Mouse (Mus musculus) liver, postnatal 0 days (tissue): ENCODE results near the gene Hoxa7. TPM values are rescaled to one million over a fixed set of nuclear protein-coding genes. Genes with fewer than 3 reads are reported as not detected.
A peak's percentile ranks its signal among the peaks of the same experiment; 100 is the strongest.

ENCODE experiments used
- ATAC-seq: fragments of 200-750 bp; cut with Nextera tagmentation; 2 replicates; pipeline ENCODE4 v1.8.0; 2017; ENCODE audit warnings: mild to moderate bottlenecking, moderate library complexity
- DNase-seq: peaks from one replicate; pipeline ENCODE4 v3.0.0-alpha.2; 2016
- H3K27ac ChIP-seq: fragments of 300-500 bp; sonication (generic); 2 replicates; pipeline ENCODE4 v1.5.1; 2014; ENCODE audit warnings: antibody characterized with exemption, moderate library complexity, mild to moderate bottlenecking, low read depth
- H3K27me3 ChIP-seq: fragments of 300-500 bp; sonication (generic); 2 replicates; pipeline ENCODE4 v1.6.1; 2014; ENCODE audit warnings: low read length, control low read depth, mixed read lengths; ENCODE audit not compliant: insufficient read depth
- H3K36me3 ChIP-seq: fragments of 300-500 bp; sonication (generic); replicated peaks from 2 replicates; pipeline ENCODE4 v1.6.1; 2014; ENCODE audit warnings: mild to moderate bottlenecking, control low read depth, low read length, moderate library complexity, mixed read lengths; ENCODE audit not compliant: insufficient read depth
- H3K4me1 ChIP-seq: fragments of 300-500 bp; sonication (generic); 2 replicates; pipeline ENCODE4 v1.6.1; 2014; ENCODE audit warnings: antibody characterized with exemption, mild to moderate bottlenecking, control low read depth; ENCODE audit not compliant: insufficient read depth
- H3K4me2 ChIP-seq: fragments of 300-500 bp; sonication (generic); 2 replicates; pipeline ENCODE4 v1.6.1; 2014; ENCODE audit warnings: low read depth, mild to moderate bottlenecking, low read length, moderate library complexity, mixed read lengths
- H3K4me3 ChIP-seq: fragments of 300-500 bp; sonication (generic); 2 replicates; pipeline ENCODE4 v1.5.1; 2014; ENCODE audit warnings: low read depth, low read length
- H3K9ac ChIP-seq: fragments of 300-500 bp; sonication (generic); replicated peaks from 2 replicates; pipeline ENCODE4 v1.6.1; 2014; ENCODE audit warnings: mild to moderate bottlenecking, moderate library complexity
- H3K9me3 ChIP-seq: fragments of 300-500 bp; sonication (generic); 2 replicates; pipeline ENCODE4 v1.6.1; 2016; ENCODE audit warnings: mild to moderate bottlenecking, control low read depth, low read length, mixed read lengths
- CTCF ChIP-seq: sonication (generic); IDR thresholded peaks from 2 replicates; pipeline ENCODE4 v1.5.1; 2016; ENCODE audit warnings: antibody characterized with exemption, low read depth
- EP300 ChIP-seq: IDR thresholded peaks from 2 replicates; pipeline ENCODE4 v1.6.1; 2016; ENCODE audit warnings: antibody characterized with exemption, low read depth, mild to moderate bottlenecking
- WGBS: fragments of 180-500 bp; shearing (Covaris S2); extraction: QIAGEN DNeasy Blood & Tissue Kit; methylation state at CpG from one replicate; pipeline ENCODE4 v1.1.7; 2014; ENCODE audit not compliant: insufficient replicate concordance; 5-methylcytosine and 5-hydroxymethylcytosine counted together
- polyA plus RNA-seq: library from polyadenylated mRNA; unstranded; fragments of >200 nt; fragmentation: Nextera tagmentation; extraction: Ambion mirVana; gene quantifications from 2 replicates; pipeline ENCODE4 v1.2.1, GENCODE M21; 2015

Hoxa7 gene
- polyA plus RNA-seq, 1 experiment from 2014 or later = 0.39 TPM

DNA sequence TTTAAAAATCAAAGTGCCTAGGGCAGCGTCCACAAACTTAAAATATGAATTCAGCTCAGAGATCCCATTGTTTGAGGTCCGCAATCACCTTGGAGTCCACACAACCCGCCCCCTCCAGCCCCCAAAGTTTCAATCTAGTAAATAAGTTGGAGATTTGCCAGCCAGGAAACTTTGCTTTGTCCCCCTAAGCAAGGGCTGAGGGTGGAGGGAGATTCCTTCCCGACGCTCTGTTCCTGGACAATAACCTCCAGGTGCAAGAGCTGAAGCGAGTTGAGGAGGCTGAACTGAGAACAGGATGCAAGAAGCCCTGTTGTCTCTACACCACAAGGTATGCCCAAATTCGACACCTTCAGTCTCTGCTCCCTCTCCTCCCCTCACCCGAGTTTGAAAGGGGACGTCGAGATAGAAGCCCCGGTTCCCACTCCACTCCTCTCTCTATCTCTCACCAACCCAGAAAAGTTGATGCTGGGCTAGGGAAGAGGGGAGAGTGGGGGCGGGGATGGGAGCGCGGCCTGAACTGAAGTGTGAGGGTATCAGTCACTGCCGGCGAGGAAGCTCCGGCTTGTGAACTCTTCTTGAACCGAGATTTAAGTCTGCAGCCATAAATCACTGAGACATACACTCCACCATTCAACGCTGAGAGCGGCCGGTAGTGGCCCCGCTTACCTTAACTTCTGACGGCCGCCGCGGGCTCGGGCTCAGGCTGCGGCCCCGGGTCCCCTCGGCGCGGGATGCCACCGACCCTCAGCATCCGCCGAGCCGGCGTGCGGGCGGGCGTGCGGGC lies 46.5 kb downstream of the Hoxa7 start:
- H3K36me3 ChIP-seq = no peaks in the 10 kb centered on the region
- TF ChIP-seq EP300 (no peak), CTCF (no peak)
- no peaks in the 10 kb centered on the region for H3K9me3 ChIP-seq
- DNase-seq (no peak), ATAC-seq (0 out of 2 replicates have a peak, but pooled peaks have one; percentile 14)
- 10% methylated on average over 40 of the region's 41 CpGs for WGBS
- H3K9ac ChIP-seq = peak overlapping the region; percentile 30; the same call in 1 of the 2 replicates
- H3K27me3 ChIP-seq = peaks cover 86% of the 10 kb centered on the region
- peaks cover 3% of the 10 kb centered on the region; the same call in 1 of the 2 replicates for H3K4me1 ChIP-seq
- H3K4me2 ChIP-seq = peak overlapping the region; percentile 51
- peak overlapping the region; percentile 78 for H3K27ac ChIP-seq
- peak overlapping the region; percentile 41 for H3K4me3 ChIP-seq

DNA sequence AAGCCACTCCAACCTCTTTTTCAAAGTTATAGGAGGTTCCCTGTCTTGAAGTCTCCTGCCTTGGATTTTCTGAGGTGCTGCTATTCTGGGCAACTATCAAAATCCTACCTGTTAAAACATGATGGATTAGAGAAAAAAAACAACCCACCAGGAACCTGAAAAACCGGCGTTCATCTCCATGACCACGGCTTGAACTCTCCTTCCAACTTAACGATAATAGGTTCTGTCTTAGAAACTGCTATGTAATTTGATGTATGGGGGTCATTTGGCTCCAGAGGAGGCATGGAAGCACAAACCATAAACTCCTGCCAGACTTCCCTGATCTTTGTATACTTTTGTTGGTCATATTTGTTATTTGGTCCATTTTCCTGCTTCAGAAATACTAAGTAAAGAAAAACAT lies 48.0 kb downstream of the Hoxa7 start:
- Histone ChIP-seq H3K4me1 (peaks cover 3% of the 10 kb centered on the region; the same call in 1 of the 2 replicates), H3K4me3 (no peak overlapping the region), H3K4me2 (no peak overlapping the region), H3K27me3 (peaks cover 86% of the 10 kb centered on the region), H3K27ac (no peak overlapping the region), H3K9ac (no peak overlapping the region), H3K9me3 (no peaks in the 10 kb centered on the region), H3K36me3 (no peaks in the 10 kb centered on the region)
- DNase-seq (no peak), ATAC-seq (no peak)
- TF ChIP-seq EP300 = no peak
- no peak for TF ChIP-seq CTCF
- 27% methylated on average over 4 of the region's 4 CpGs for WGBS

DNA sequence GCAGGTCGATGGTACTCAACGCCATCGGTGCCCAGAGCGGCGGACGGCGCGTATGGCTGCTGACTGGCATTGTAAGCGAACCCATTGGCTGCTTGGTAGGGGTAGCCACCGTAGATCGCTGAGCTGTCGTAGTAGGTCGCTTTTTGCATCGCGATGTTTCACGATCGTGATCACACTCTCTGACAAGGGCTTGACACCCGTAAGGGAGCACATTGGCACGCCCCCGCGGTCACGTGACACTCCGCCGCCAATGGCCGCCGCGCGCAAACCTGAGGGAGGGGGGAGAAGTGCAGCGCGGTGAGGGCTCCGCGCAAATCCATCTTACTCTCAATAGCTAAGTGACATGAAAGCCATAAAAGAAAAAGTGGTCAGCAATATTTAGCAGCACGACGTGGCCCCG lies 49.2 kb downstream of the Hoxa7 start:
- Histone ChIP-seq H3K4me2 (peak overlapping the region; percentile 45), H3K9ac (no peak overlapping the region), H3K4me3 (no peak overlapping the region), H3K27me3 (peaks cover 90% of the 10 kb centered on the region), H3K9me3 (no peaks in the 10 kb centered on the region), H3K4me1 (peaks cover 3% of the 10 kb centered on the region; the same call in 1 of the 2 replicates), H3K36me3 (no peaks in the 10 kb centered on the region), H3K27ac (0 out of 2 replicates have a peak overlapping the region, but pooled peaks have one; percentile 39)
- TF ChIP-seq EP300 (no peak), CTCF (no peak)
- DNase-seq (peak; percentile 76), ATAC-seq (peak; percentile 54)
- 19% methylated on average over 35 of the region's 35 CpGs for WGBS

DNA sequence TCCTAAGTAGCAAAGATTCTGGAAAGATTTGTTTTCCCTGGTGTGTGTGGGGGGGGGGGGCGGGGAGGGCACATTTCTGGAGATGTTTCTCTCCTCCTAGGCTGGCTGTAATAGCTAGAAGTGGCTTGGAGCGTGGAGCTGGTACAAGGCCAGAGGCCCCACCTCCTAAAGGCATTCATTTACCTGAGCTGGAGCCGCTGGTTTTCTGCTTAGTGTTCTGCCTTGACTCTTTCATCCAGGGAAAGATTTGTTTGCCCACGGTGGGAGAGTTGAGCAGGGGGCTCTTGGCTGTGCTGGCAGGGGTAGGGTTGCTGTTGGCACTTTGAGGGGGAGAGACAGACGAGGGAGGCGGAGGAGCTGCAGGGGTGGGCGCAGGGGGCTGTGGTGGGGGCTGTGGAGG lies 49.7 kb downstream of the Hoxa7 start:
- H3K4me2 ChIP-seq = peak overlapping the region; percentile 45; the same call in 1 of the 2 replicates
- H3K27me3 ChIP-seq = peaks cover 90% of the 10 kb centered on the region
- no peaks in the 10 kb centered on the region for H3K36me3 ChIP-seq
- 0 out of 2 replicates have a peak overlapping the region, but pooled peaks have one; percentile 22 for H3K27ac ChIP-seq
- no peaks in the 10 kb centered on the region for H3K9me3 ChIP-seq
- ATAC-seq (no peak), DNase-seq (no peak)
- no peak overlapping the region for H3K9ac ChIP-seq
- TF ChIP-seq CTCF (no peak), EP300 (no peak)
- H3K4me3 ChIP-seq = no peak overlapping the region
- WGBS = 51% methylated on average over 7 of the region's 7 CpGs
- H3K4me1 ChIP-seq = peaks cover 3% of the 10 kb centered on the region; the same call in 1 of the 2 replicates

DNA sequence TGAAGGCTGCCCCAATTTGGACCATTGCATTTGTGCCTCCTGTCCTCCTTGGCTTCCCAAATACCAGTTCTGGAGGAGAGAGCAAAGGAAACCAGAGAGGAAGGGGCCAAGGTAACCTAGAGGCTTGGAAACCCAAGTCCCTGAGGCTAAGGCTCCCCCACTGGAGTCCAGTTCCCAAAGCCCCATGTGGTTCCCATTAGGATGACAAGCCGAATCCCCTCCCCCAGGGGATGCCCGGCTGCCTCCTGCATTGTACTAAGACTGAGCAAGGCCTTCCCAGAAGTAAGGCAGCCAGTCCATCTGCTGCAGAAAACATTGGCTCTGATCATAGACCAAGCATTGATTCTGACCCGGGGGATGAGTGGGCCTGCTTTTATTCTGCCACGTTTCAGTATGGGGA lies 50.3 kb downstream of the Hoxa7 start:
- Histone ChIP-seq H3K4me2 (no peak overlapping the region), H3K9me3 (no peaks in the 10 kb centered on the region), H3K27ac (0 out of 2 replicates have a peak overlapping the region, but pooled peaks have one; percentile 37), H3K27me3 (peaks cover 90% of the 10 kb centered on the region), H3K4me1 (peaks cover 3% of the 10 kb centered on the region; the same call in 1 of the 2 replicates), H3K9ac (no peak overlapping the region), H3K36me3 (no peaks in the 10 kb centered on the region), H3K4me3 (no peak overlapping the region)
- no peak for TF ChIP-seq CTCF
- TF ChIP-seq EP300 = no peak
- DNase-seq = no peak
- ATAC-seq = no peak
- 41% methylated on average over 4 of the region's 4 CpGs for WGBS

DNA sequence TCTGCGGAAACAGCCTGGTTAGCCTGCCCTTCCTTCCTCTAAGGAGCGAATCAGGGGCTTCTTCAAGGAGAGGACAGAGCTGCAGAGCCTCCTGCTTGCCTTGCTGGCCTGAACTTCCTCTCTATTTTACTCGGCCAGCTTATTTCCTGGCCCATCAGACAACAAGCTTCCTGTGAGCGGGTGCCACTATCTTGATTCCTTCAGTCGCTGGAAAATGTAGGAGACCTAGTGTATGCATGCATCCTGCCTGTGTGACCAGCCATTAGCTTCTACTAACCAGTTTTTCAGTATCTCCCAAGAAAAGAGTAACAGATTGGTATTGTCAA lies 50.8 kb downstream of the Hoxa7 start:
- Histone ChIP-seq H3K36me3 (no peaks in the 10 kb centered on the region), H3K9me3 (no peaks in the 10 kb centered on the region), H3K27ac (peak overlapping the region; percentile 67; the same call in 1 of the 2 replicates), H3K4me2 (no peak overlapping the region), H3K4me1 (peaks cover 3% of the 10 kb centered on the region; the same call in 1 of the 2 replicates), H3K4me3 (no peak overlapping the region), H3K27me3 (peaks cover 90% of the 10 kb centered on the region), H3K9ac (no peak overlapping the region)
- 4% methylated on average over 5 of the region's 5 CpGs for WGBS
- no peak for TF ChIP-seq CTCF
- TF ChIP-seq EP300 = no peak
- DNase-seq (peak; percentile 18), ATAC-seq (no peak; the same call in 1 of the 2 replicates)
